30 mouse cellular contexts compared by ENCODE assay signal in genomic region chr5:110345553-110345952, GRCm38 (mm10). TPM values are rescaled to one million over a fixed set of nuclear protein-coding genes. Genes with fewer than 3 reads are reported as not detected.
DNase-seq lines count a peak whose midpoint lies in the region; ATAC-seq and TF ChIP-seq lines count a peak whose summit lies in the region.
"Had no signal": no experiment of that assay in that cellular context is flagged by ENCODE, and none has a peak within 500 bp of the region (broad histone marks: within the 10 kb centered on the region; RNA-seq: fewer than 3 reads in every experiment).

No protein-coding gene starts in this region.

- ATAC-seq in lung, postnatal 0 days: no peak
- peak; percentile 59 for ATAC-seq in common myeloid progenitor, adult 5-6 weeks (replicated peaks; ENCODE audit: low read depth, poor library complexity, severe bottlenecking)
- ATAC-seq in megakaryocyte, adult 5-6 weeks (ENCODE audit: poor library complexity, severe bottlenecking): peak; percentile 53
- ATAC-seq in intestine, embryonic 15.5 days: no peak
- no peak for ATAC-seq in liver, postnatal 0 days
- ATAC-seq: forebrain, embryonic 14.5 days; forebrain, postnatal 0 days; Patski had no signal

- H3K4me3 ChIP-seq in lung, postnatal 0 days (ENCODE audit: low read depth, low read length): no peak overlapping the region
- no peak overlapping the region for H3K4me3 ChIP-seq in intestine, embryonic 15.5 days (replicated peaks)
- H3K4me3 ChIP-seq in liver, postnatal 0 days (ENCODE audit: low read depth, low read length): no peak overlapping the region
- H3K4me3 ChIP-seq: embryonic facial prominence, embryonic 12.5 days; embryonic facial prominence, embryonic 15.5 days; gastrocnemius, adult 2 months; heart, embryonic 10.5 days; heart, embryonic 13.5 days; hindbrain, embryonic 12.5 days; hindbrain, embryonic 15.5 days had no signal

- WGBS in lung, postnatal 0 days: 51% methylated on average over 4 of the region's 4 CpGs
- 83% methylated on average over 4 of the region's 4 CpGs for WGBS in intestine, embryonic 15.5 days
- WGBS in liver, postnatal 0 days (ENCODE audit: insufficient replicate concordance): 47% methylated on average over 4 of the region's 4 CpGs

- DNase-seq in lung, postnatal 0 days (ENCODE audit: low spot score): peak; percentile 31
- DNase-seq in lung, postnatal 14 days: no peak
- DNase-seq in liver, postnatal 0 days: no peak
- DNase-seq: adrenal gland, postnatal 10 days; adrenal gland, postnatal 36 days; cerebellum, adult 18-20 months; cerebellum, adult 9-10 months; cerebellum, postnatal 14 days; forebrain, postnatal 0 days; gastrocnemius, adult 2 months; gastrocnemius, postnatal 14 days; heart, adult 18-20 months; heart, postnatal 14 days; heart, postnatal 4 days had no signal

- no peak overlapping the region for H3K9ac ChIP-seq in lung, postnatal 0 days (replicated peaks; ENCODE audit: low read depth)
- H3K9ac ChIP-seq in intestine, embryonic 15.5 days: no peak overlapping the region
- no peak overlapping the region for H3K9ac ChIP-seq in liver, postnatal 0 days (replicated peaks)
- H3K9ac ChIP-seq: embryonic facial prominence, embryonic 12.5 days; embryonic facial prominence, embryonic 15.5 days; forebrain, postnatal 0 days; heart, embryonic 13.5 days; hindbrain, embryonic 12.5 days; hindbrain, embryonic 15.5 days had no signal

- no peak for TF ChIP-seq EP300 in lung, postnatal 0 days (IDR thresholded peaks at IDR 0.05)
- TF ChIP-seq EP300 in liver, postnatal 0 days (IDR thresholded peaks at IDR 0.05; ENCODE audit: low read depth): no peak

- H3K4me1 ChIP-seq in lung, postnatal 0 days (ENCODE audit: insufficient read depth, low read depth, low read length): peaks cover 8% of the 10 kb centered on the region
- H3K4me1 ChIP-seq in intestine, embryonic 15.5 days (replicated peaks): peaks cover 6% of the 10 kb centered on the region
- H3K4me1 ChIP-seq in liver, postnatal 0 days (ENCODE audit: insufficient read depth): peaks cover 10% of the 10 kb centered on the region

- H3K9me3 ChIP-seq in lung, postnatal 0 days (ENCODE audit: low read length): no peaks in the 10 kb centered on the region
- H3K9me3 ChIP-seq in intestine, embryonic 15.5 days: no peaks in the 10 kb centered on the region
- no peaks in the 10 kb centered on the region for H3K9me3 ChIP-seq in liver, postnatal 0 days (ENCODE audit: low read length)
- H3K9me3 ChIP-seq: embryonic facial prominence, embryonic 12.5 days; embryonic facial prominence, embryonic 15.5 days; heart, embryonic 10.5 days; heart, embryonic 13.5 days; hindbrain, embryonic 12.5 days; hindbrain, embryonic 15.5 days had no signal

- H3K27me3 ChIP-seq in lung, postnatal 0 days (replicated peaks; ENCODE audit: insufficient read depth, low read length): peaks cover 6% of the 10 kb centered on the region; the same call in 1 of the 2 replicates
- peaks cover 20% of the 10 kb centered on the region for H3K27me3 ChIP-seq in intestine, embryonic 15.5 days (replicated peaks)
- peaks cover 26% of the 10 kb centered on the region for H3K27me3 ChIP-seq in liver, postnatal 0 days (ENCODE audit: insufficient read depth, low read length)
- H3K27me3 ChIP-seq: Patski had no signal

- no peaks in the 10 kb centered on the region for H3K36me3 ChIP-seq in lung, postnatal 0 days (ENCODE audit: insufficient read depth, low read length)
- no peaks in the 10 kb centered on the region for H3K36me3 ChIP-seq in intestine, embryonic 15.5 days
- H3K36me3 ChIP-seq in liver, postnatal 0 days (replicated peaks; ENCODE audit: insufficient read depth, low read length): no peaks in the 10 kb centered on the region
- H3K36me3 ChIP-seq: embryonic facial prominence, embryonic 12.5 days; embryonic facial prominence, embryonic 15.5 days; heart, embryonic 10.5 days; heart, embryonic 13.5 days; hindbrain, embryonic 12.5 days; hindbrain, embryonic 15.5 days had no signal

- no peak overlapping the region for H3K4me2 ChIP-seq in lung, postnatal 0 days (replicated peaks; ENCODE audit: low read depth, low read length)
- H3K4me2 ChIP-seq in intestine, embryonic 15.5 days (replicated peaks): no peak overlapping the region
- no peak overlapping the region for H3K4me2 ChIP-seq in liver, postnatal 0 days (ENCODE audit: low read depth, low read length)
- H3K4me2 ChIP-seq: embryonic facial prominence, embryonic 12.5 days; embryonic facial prominence, embryonic 15.5 days; heart, embryonic 13.5 days; hindbrain, embryonic 12.5 days; hindbrain, embryonic 15.5 days had no signal

- TF ChIP-seq CTCF in lung, postnatal 0 days (IDR thresholded peaks at IDR 0.05): no peak
- no peak for TF ChIP-seq CTCF in liver, postnatal 0 days (IDR thresholded peaks at IDR 0.05; ENCODE audit: low read depth)

- no peak overlapping the region for H3K27ac ChIP-seq in lung, postnatal 0 days (ENCODE audit: low read length)
- H3K27ac ChIP-seq in intestine, embryonic 15.5 days: no peak overlapping the region
- H3K27ac ChIP-seq in liver, postnatal 0 days (ENCODE audit: low read depth): no peak overlapping the region
- H3K27ac ChIP-seq: embryonic facial prominence, embryonic 12.5 days; embryonic facial prominence, embryonic 15.5 days; gastrocnemius, adult 2 months; heart, embryonic 10.5 days; heart, embryonic 13.5 days; hindbrain, embryonic 12.5 days; hindbrain, embryonic 15.5 days had no signal

RNA-seq across cellular contexts. Expression of gene Lrcol1, which starts 1.0 kb away (rescaled TPM):
- 2.0 and 2.1 TPM in 2 replicates for polyA plus RNA-seq in lung, postnatal 0 days (2015; fragmentation: Nextera tagmentation; extraction: Ambion mirVana)
- total RNA-seq in common myeloid progenitor, adult 5-6 weeks (2017): not detected in 2 replicates
- not detected in 2 replicates for total RNA-seq in megakaryocyte, adult 5-6 weeks (2015)
- not detected in 2 replicates for total RNA-seq in megakaryocyte, adult 5-6 weeks (2017)
- polyA plus RNA-seq in intestine, embryonic 15.5 days (2015; fragmentation: Nextera tagmentation; extraction: Ambion mirVana): not detected in 2 replicates
- polyA plus RNA-seq in liver, postnatal 0 days (2015; fragmentation: Nextera tagmentation; extraction: Ambion mirVana): not detected in 2 replicates
- total RNA-seq: adrenal gland, adult 18-20 months; adrenal gland, postnatal 10 days; adrenal gland, postnatal 36 days; forebrain, postnatal 0 days; gastrocnemius, adult 2 months; gastrocnemius, postnatal 14 days; gastrocnemius, postnatal 4 days; heart, adult 18-20 months; heart, postnatal 14 days; heart, postnatal 4 days had no signal
- polyA plus RNA-seq: embryonic facial prominence, embryonic 12.5 days; embryonic facial prominence, embryonic 15.5 days; forebrain, embryonic 11.5 days; forebrain, embryonic 14.5 days; forebrain, postnatal 0 days; frontal cortex, adult 2 months; heart, embryonic 10.5 days; heart, embryonic 13.5 days; heart, embryonic 16.5 days; hindbrain, embryonic 12.5 days; hindbrain, embryonic 15.5 days; Patski had no signal

RNA-seq across cellular contexts. Expression of gene P2rx2, which starts 2.5 kb away (rescaled TPM):
- 3.5 and 3.8 TPM in 2 replicates for polyA plus RNA-seq in lung, postnatal 0 days (2015; fragmentation: Nextera tagmentation; extraction: Ambion mirVana)
- 0.05 TPM in 1 of 2 replicates, not detected in the other for total RNA-seq in common myeloid progenitor, adult 5-6 weeks (2017)
- total RNA-seq in megakaryocyte, adult 5-6 weeks (2015): not detected in 2 replicates
- 0.11 TPM in 1 of 2 replicates, not detected in the other for total RNA-seq in megakaryocyte, adult 5-6 weeks (2017)
- polyA plus RNA-seq in intestine, embryonic 15.5 days (2015; fragmentation: Nextera tagmentation; extraction: Ambion mirVana): 0.61 and 1.4 TPM in 2 replicates
- 0.07 and 0.09 TPM in 2 replicates for polyA plus RNA-seq in liver, postnatal 0 days (2015; fragmentation: Nextera tagmentation; extraction: Ambion mirVana)
- total RNA-seq: gastrocnemius, adult 2 months; gastrocnemius, postnatal 14 days; gastrocnemius, postnatal 4 days; heart, adult 18-20 months; heart, postnatal 14 days; heart, postnatal 4 days had no signal

RNA-seq across cellular contexts. Expression of gene Pole, which starts 59.4 kb away (rescaled TPM):
- polyA plus RNA-seq in lung, postnatal 0 days (2015; fragmentation: Nextera tagmentation; extraction: Ambion mirVana): 2.2 and 2.4 TPM in 2 replicates
- total RNA-seq in common myeloid progenitor, adult 5-6 weeks (2017): 61.1 and 69.1 TPM in 2 replicates
- total RNA-seq in megakaryocyte, adult 5-6 weeks (2015): 32.1 and 44.4 TPM in 2 replicates
- 21.7 and 23.2 TPM in 2 replicates for total RNA-seq in megakaryocyte, adult 5-6 weeks (2017)
- polyA plus RNA-seq in intestine, embryonic 15.5 days (2015; fragmentation: Nextera tagmentation; extraction: Ambion mirVana): 20.4 and 22.0 TPM in 2 replicates
- polyA plus RNA-seq in liver, postnatal 0 days (2015; fragmentation: Nextera tagmentation; extraction: Ambion mirVana): 5.2 and 6.0 TPM in 2 replicates

RNA-seq across cellular contexts. Expression of gene Pxmp2, which starts 59.6 kb away (rescaled TPM):
- 12.8 and 14.4 TPM in 2 replicates for polyA plus RNA-seq in lung, postnatal 0 days (2015; fragmentation: Nextera tagmentation; extraction: Ambion mirVana)
- 6.2 and 8.7 TPM in 2 replicates for total RNA-seq in common myeloid progenitor, adult 5-6 weeks (2017)
- 3.0 and 5.2 TPM in 2 replicates for total RNA-seq in megakaryocyte, adult 5-6 weeks (2015)
- 5.0 and 8.6 TPM in 2 replicates for total RNA-seq in megakaryocyte, adult 5-6 weeks (2017)
- 9.8 and 10.9 TPM in 2 replicates for polyA plus RNA-seq in intestine, embryonic 15.5 days (2015; fragmentation: Nextera tagmentation; extraction: Ambion mirVana)
- 129 and 148 TPM in 2 replicates for polyA plus RNA-seq in liver, postnatal 0 days (2015; fragmentation: Nextera tagmentation; extraction: Ambion mirVana)

Comparison
In these comparisons a context has a peak if more than half of its experiments do, and no peak if none do; other contexts are left out.
1. ATAC-seq: peak in common myeloid progenitor, adult 5-6 weeks (single experiment) and megakaryocyte, adult 5-6 weeks (single experiment); none in lung, postnatal 0 days (single experiment), intestine, embryonic 15.5 days (single experiment) and liver, postnatal 0 days (single experiment).